Mouse (Mus musculus): Measurements from ENCODE around the gene Gm43552. TPM values are rescaled to one million over a fixed set of nuclear protein-coding genes. Genes with fewer than 3 reads are reported as not detected.

Gm43552 gene
- total and polyA plus RNA-seq, 2 experiments from 2014 or later: not detected

DNA sequence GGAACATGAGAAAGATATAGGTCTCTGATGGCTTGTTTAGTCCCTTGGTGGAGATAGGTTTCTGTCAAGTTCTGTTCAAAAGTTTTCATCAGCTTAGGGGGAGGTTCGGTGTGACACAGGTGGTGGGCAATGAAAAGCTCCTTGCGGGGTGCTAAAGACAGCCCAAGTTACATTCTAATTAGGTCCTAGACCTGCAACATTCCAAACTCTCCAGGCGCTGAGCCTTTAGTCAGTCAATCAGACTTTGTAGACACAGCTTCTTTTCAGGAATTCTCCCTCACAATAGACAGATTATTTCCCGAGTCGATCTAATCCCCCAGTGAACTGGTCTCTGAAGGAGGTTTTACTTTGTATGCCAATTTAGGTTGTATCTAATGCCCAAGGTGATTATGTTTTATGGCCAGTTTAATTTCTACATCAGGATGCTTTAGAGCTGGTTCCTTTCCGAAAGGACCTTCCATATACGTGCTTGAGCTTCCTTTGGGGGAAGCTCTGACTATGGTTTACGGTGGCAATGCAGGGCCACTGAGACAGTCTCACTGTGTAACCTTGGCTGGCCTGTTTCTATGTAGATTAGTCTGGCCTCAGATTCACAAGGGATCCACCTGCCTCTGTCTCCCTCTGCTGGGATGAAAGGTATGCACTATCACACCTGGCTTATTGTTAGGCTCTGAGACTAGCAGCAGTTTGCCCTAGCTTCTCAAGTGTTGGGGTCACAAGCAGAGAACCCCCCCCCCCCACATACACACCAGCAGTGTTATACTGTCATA lies 33.2 kb upstream of the Gm43552 start:
- H3K9ac ChIP-seq (replicated peaks; ENCODE audit: low read length, poor library complexity, severe bottlenecking): no peak overlapping the region
- H3K4me2 ChIP-seq (ENCODE audit: low read depth, low read length, poor library complexity, severe bottlenecking): no peak overlapping the region
- DNase-seq (ENCODE audit: low spot score) (no peak), ATAC-seq (ENCODE audit: low FRiP score) (no peak)
- H3K27me3 ChIP-seq (ENCODE audit: insufficient read depth, low read length): no peaks in the 10 kb centered on the region
- no peaks in the 10 kb centered on the region for H3K4me1 ChIP-seq (ENCODE audit: insufficient read depth, low read length)
- H3K27ac ChIP-seq (ENCODE audit: low read depth, low read length): no peak overlapping the region
- WGBS: 5% methylated on average over 8 of the region's 8 CpGs
- no peaks in the 10 kb centered on the region for H3K36me3 ChIP-seq (ENCODE audit: insufficient read depth, low read length)
- H3K9me3 ChIP-seq (ENCODE audit: low read length): no peaks in the 10 kb centered on the region
- TF ChIP-seq CTCF (IDR thresholded peaks at IDR 0.05): peak; percentile 56
- H3K4me3 ChIP-seq (ENCODE audit: low read depth, low read length): no peak overlapping the region

DNA sequence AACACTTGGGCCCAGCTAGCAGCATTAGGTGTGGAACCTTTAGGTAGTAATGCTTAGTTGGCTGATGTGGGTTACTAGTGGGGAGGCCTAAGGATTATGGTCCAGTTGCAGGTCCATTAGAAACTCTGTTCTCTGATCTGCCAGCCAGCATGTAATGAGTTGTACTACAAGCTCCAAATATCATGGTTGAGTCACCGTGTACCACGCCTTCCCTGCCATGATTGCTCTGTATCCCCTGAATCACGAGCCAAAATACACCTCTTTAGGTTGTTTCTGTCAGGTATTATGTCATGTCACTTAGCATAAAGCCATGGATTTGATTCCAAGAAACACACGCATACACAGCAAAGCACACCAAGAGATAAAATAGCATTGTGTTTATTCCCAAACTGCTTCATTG lies 32.2 kb upstream of the Gm43552 start:
- Histone ChIP-seq H3K36me3 (ENCODE audit: insufficient read depth, low read length) (no peaks in the 10 kb centered on the region), H3K27me3 (ENCODE audit: insufficient read depth, low read length) (no peaks in the 10 kb centered on the region)

GRCm38 (mm10) chr5:65521803-65522202 lies 29.2 kb upstream of the Gm43552 start:
- no peak overlapping the region for H3K4me2 ChIP-seq (ENCODE audit: low read depth, low read length, poor library complexity, severe bottlenecking)

More for the DNA sequence above, 32.2 kb upstream of the Gm43552 start:
- ATAC-seq (ENCODE audit: low FRiP score) (no peak), DNase-seq (ENCODE audit: low spot score) (no peak)
- TF ChIP-seq CTCF (IDR thresholded peaks at IDR 0.05): no peak
- H3K4me3 ChIP-seq (ENCODE audit: low read depth, low read length): no peak overlapping the region
- 64% methylated on average over 4 of the region's 4 CpGs for WGBS
- no peak overlapping the region for H3K9ac ChIP-seq (replicated peaks; ENCODE audit: low read length, poor library complexity, severe bottlenecking)
- no peaks in the 10 kb centered on the region for H3K9me3 ChIP-seq (ENCODE audit: low read length)
- no peak overlapping the region; the same call in 1 of the 2 replicates for H3K27ac ChIP-seq (ENCODE audit: low read depth, low read length)
- no peaks in the 10 kb centered on the region for H3K4me1 ChIP-seq (ENCODE audit: insufficient read depth, low read length)
- H3K4me2 ChIP-seq (ENCODE audit: low read depth, low read length, poor library complexity, severe bottlenecking): no peak overlapping the region

DNA sequence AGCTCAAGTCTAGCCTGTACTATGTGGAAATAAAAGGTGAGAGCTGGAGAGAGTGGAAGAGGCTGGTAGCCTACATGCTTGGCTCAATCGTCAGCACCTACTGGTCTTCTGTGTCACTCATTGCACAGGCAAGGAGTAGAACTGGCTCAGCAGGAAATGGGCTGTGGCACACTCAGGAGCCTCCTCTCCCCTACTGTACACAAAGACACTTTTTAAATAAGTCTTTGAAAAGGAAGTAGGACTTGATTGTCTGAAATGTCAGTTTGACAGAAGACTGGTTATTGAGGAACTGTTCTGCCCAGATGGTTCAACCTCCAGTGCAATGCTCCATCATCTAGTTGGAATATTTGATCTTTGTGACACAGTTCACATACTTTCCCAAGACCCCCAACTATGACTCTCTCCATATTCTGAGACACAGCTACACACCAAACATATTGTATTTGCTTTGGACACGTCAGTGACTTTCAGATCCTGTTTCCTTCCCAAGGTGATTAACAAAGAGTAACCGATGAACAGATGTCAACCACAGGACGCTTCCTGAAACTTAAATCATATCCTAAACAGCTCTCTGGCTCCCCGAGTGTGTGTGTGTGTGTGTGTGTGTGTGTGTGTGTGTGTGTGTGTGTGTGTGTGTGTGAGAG lies 22.1 kb upstream of the Gm43552 start:
- H3K9ac ChIP-seq (replicated peaks; ENCODE audit: low read length, poor library complexity, severe bottlenecking): no peak overlapping the region
- H3K4me2 ChIP-seq (ENCODE audit: low read depth, low read length, poor library complexity, severe bottlenecking): no peak overlapping the region
- no peak for TF ChIP-seq CTCF (IDR thresholded peaks at IDR 0.05)
- DNase-seq (ENCODE audit: low spot score) (no peak), ATAC-seq (ENCODE audit: low FRiP score) (no peak)
- no peaks in the 10 kb centered on the region for H3K4me1 ChIP-seq (ENCODE audit: insufficient read depth, low read length)
- no peak overlapping the region for H3K27ac ChIP-seq (ENCODE audit: low read depth, low read length)
- no peaks in the 10 kb centered on the region for H3K27me3 ChIP-seq (ENCODE audit: insufficient read depth, low read length)
- H3K9me3 ChIP-seq (ENCODE audit: low read length): no peaks in the 10 kb centered on the region
- H3K4me3 ChIP-seq (ENCODE audit: low read depth, low read length): no peak overlapping the region
- H3K36me3 ChIP-seq (ENCODE audit: insufficient read depth, low read length): no peaks in the 10 kb centered on the region
- 61% methylated on average over 5 of the region's 5 CpGs for WGBS

More at GRCm38 (mm10) chr5:65521803-65522202, 29.2 kb upstream of the Gm43552 start:
- Histone ChIP-seq H3K9me3 (ENCODE audit: low read length) (no peaks in the 10 kb centered on the region), H3K36me3 (ENCODE audit: insufficient read depth, low read length) (no peaks in the 10 kb centered on the region), H3K27me3 (ENCODE audit: insufficient read depth, low read length) (no peaks in the 10 kb centered on the region), H3K4me3 (ENCODE audit: low read depth, low read length) (no peak overlapping the region), H3K27ac (ENCODE audit: low read depth, low read length) (no peak overlapping the region), H3K9ac (replicated peaks; ENCODE audit: low read length, poor library complexity, severe bottlenecking) (no peak overlapping the region), H3K4me1 (ENCODE audit: insufficient read depth, low read length) (no peaks in the 10 kb centered on the region)
- DNase-seq (ENCODE audit: low spot score) (peak; percentile 23), ATAC-seq (ENCODE audit: low FRiP score) (no peak)
- 84% methylated on average over 1 of the region's 1 CpGs for WGBS
- TF ChIP-seq CTCF (IDR thresholded peaks at IDR 0.05): peak; percentile 68

DNA sequence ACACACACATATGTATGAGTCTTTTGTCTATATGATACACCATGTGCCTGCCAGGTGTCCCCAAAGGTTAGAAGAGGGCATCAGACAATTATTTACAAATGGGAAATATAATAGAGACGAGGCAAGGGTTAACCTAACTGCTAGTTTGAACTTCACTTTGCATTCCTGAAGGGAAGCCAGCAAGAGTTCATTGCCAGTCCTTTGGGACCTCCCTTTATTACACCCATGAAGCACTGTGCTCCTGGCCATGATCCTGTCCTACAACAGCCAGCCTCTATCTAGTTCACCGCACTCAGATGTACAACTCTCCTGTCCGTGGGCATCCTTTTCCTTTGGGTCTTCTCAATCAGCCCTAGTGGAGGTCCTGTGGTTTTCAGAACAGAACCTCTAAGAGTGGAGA lies 20.9 kb upstream of the Gm43552 start:
- Histone ChIP-seq H3K36me3 (ENCODE audit: insufficient read depth, low read length) (no peaks in the 10 kb centered on the region), H3K4me1 (ENCODE audit: insufficient read depth, low read length) (no peaks in the 10 kb centered on the region), H3K4me2 (ENCODE audit: low read depth, low read length, poor library complexity, severe bottlenecking) (no peak overlapping the region), H3K9ac (replicated peaks; ENCODE audit: low read length, poor library complexity, severe bottlenecking) (no peak overlapping the region), H3K4me3 (ENCODE audit: low read depth, low read length) (no peak overlapping the region), H3K9me3 (ENCODE audit: low read length) (no peaks in the 10 kb centered on the region), H3K27ac (ENCODE audit: low read depth, low read length) (no peak overlapping the region), H3K27me3 (ENCODE audit: insufficient read depth, low read length) (no peaks in the 10 kb centered on the region)
- TF ChIP-seq CTCF (IDR thresholded peaks at IDR 0.05): no peak
- ATAC-seq (ENCODE audit: low FRiP score): no peak
- DNase-seq (ENCODE audit: low spot score): no peak
- 83% methylated on average over 3 of the region's 3 CpGs for WGBS

DNA sequence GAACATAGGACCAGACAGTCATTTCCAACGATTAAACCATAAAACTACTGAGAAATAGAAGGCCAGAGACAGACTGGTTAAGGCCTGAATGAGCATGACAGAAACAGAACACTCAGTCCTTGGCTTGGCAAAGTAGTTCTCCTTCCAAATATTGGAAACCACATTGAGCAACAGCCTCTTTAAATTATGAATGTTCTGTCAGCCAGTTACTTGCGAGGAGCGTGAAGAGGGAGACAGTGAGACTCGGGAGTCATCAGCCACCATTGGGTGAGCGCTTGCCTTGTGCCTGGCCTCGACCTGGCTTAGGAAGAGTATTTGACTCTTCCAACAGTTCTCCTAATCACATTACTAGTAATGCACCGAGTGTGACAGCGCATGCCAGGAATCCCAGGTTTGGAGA lies 15.8 kb upstream of the Gm43552 start:
- Histone ChIP-seq H3K4me2 (ENCODE audit: low read depth, low read length, poor library complexity, severe bottlenecking) (no peak overlapping the region), H3K9ac (replicated peaks; ENCODE audit: low read length, poor library complexity, severe bottlenecking) (no peak overlapping the region), H3K4me1 (ENCODE audit: insufficient read depth, low read length) (no peaks in the 10 kb centered on the region), H3K36me3 (ENCODE audit: insufficient read depth, low read length) (no peaks in the 10 kb centered on the region), H3K27ac (ENCODE audit: low read depth, low read length) (no peak overlapping the region), H3K27me3 (ENCODE audit: insufficient read depth, low read length) (no peaks in the 10 kb centered on the region), H3K9me3 (ENCODE audit: low read length) (no peaks in the 10 kb centered on the region), H3K4me3 (ENCODE audit: low read depth, low read length) (no peak overlapping the region)
- DNase-seq (ENCODE audit: low spot score): no peak
- WGBS: 86% methylated on average over 8 of the region's 8 CpGs
- no peak for TF ChIP-seq CTCF (IDR thresholded peaks at IDR 0.05)
- ATAC-seq (ENCODE audit: low FRiP score): no peak

Measured in midbrain, postnatal 0 days (tissue).